Mouse (Mus musculus): Measurements from ENCODE around the gene Rasa2. TPM values are rescaled to one million over a fixed set of nuclear protein-coding genes. Genes with fewer than 3 reads are reported as not detected.

Gene Rasa2
- total RNA-seq, 2 experiments from 2014 or later = 40.5 to 43.9 TPM

DNA sequence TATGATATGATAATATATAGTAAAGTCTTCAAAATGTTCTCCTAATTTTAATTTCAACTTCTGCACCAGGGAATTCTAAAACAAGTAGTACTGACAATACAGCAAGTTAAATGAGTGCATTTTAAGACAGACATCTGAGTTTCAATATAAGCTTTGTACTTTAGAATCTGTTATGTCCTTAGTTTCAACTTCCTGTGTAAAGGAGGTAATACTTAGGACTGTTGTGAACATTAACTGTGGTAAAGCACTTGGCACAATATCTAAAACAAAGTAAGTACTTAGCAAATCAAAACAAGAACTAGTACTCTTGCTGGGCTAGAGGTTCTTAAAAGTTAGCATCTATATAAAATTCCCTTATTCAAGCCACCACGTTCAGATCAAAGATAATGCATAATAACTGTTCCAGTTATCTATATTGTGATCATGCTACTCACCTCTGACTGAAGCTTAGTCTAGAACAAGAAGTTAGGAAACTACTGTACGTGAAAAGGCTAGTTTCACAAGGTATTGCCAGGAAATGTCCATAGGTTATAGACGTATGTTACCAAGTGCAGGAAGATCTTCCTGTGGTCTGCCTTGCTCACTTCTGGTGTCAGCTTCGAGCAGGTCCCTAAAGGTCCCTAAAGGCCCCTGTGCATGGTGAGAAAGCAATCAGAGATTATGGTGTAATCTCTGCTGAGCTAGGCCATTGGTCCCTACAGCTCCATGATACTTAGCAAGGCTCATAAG is 12.8 kb downstream of the Rasa2 start:
- intact Hi-C loops (cut with DNase I) = no loop called here
- no peak overlapping the region for H3K4me3 ChIP-seq
- no peak for TF ChIP-seq CTCF (IDR thresholded peaks at IDR 0.05)
- no peak for DNase-seq (ENCODE audit: extremely low spot score in 1 of 2, low spot score in 2 of 2)
- H3K27ac ChIP-seq = no peak overlapping the region

DNA sequence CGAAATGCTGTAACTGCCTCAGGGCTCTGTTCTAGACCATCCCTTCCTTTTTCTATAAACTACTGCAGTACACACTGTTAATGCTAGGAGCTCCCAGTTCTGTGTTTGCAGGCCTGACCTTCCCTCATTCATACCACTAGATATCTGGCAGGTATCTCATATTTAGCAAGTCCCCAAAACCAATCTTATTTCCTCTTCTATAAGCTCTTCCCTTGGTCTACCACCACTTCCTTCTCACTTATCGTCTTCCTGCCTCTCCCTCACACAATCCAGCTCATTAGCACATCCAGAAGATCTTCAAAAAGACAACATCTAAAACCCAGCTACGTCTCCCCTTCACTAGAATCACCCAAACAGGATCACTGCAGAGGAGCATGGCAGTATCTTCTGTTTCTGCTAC is 19.1 kb downstream of the Rasa2 start:
- H3K27ac ChIP-seq = no peak overlapping the region
- no peak overlapping the region for H3K4me3 ChIP-seq
- DNase-seq (ENCODE audit: extremely low spot score in 1 of 2, low spot score in 2 of 2) = no peak
- intact Hi-C loops (cut with DNase I) = no loop called here
- no peak for TF ChIP-seq CTCF (IDR thresholded peaks at IDR 0.05)

DNA sequence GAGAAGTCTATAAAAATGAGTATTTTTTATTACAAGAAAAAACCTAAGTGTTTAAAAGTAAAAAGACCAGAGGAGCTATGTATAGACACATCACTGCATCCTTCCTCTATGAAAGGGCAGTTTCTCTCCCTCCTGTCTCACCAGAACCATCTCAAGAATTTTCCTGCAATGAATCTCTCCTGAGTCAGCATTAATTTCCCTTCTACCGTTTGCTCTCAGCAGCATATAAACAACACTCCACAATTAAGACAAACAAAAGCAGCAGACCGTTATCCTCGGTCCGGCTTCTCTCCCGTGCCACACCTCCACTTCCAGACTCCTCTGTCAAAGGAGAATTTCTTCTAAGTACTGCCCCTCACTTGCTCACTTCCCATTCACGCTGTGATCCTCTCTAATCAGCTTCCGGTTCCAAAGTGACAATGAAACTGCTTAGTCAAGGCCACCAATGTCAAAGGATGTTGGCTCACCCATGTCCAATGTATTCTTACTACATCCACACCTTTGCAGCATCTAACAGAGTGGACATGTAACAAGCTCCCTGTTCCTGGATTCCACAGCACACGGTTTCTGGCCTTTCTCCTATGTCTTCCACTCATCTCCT is 19.6 kb downstream of the Rasa2 start:
- no peak overlapping the region for H3K4me3 ChIP-seq
- intact Hi-C loops (cut with DNase I) = no loop called here
- no peak for TF ChIP-seq CTCF (IDR thresholded peaks at IDR 0.05)
- H3K27ac ChIP-seq = no peak overlapping the region
- DNase-seq (ENCODE audit: extremely low spot score in 1 of 2, low spot score in 2 of 2) = no peak

DNA sequence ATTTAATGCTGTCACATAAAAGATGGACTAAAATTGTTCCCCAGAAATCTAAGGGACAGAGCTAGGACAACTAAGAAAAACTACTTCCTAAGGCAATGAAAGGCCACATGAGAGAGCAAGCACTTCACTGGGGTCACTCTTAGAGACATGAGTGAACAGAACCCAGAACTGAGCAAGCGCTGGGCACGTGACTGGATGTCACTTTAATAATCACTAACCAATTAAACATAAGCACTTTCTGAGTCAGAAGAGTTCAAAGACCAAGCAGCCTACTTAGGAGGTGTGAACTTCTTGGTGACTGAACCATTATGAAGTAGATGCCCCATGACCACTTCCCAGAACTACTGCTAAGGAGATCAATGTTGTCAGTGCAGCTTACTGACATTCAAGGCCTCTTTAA is 20.6 kb downstream of the Rasa2 start:
- no peak for TF ChIP-seq CTCF (IDR thresholded peaks at IDR 0.05)
- DNase-seq (ENCODE audit: extremely low spot score in 1 of 2, low spot score in 2 of 2) = no peak
- H3K27ac ChIP-seq = no peak overlapping the region
- intact Hi-C loops (cut with DNase I) = no loop called here
- no peak overlapping the region for H3K4me3 ChIP-seq

DNA sequence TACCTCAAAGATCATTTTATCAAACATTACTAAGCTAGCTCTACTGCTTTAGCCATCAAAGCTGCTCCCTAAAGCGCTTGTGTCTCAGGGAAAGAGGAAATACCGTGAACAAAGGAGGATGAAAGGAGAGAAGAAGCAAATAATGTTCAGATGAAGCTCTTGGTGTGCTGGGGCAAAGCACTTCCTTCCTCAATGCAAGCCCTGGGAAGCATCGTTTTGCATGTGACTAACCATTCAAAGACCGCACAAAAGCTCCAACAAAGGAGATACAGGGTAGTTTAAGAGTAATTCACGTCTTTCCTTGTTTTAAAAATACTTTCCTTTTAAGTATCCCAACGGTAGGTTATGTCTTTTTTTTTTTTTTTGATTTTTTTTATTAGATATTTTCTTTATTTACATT is 28.0 kb downstream of the Rasa2 start:
- no peak overlapping the region for H3K4me3 ChIP-seq
- no peak for TF ChIP-seq CTCF (IDR thresholded peaks at IDR 0.05)
- DNase-seq (ENCODE audit: extremely low spot score in 1 of 2, low spot score in 2 of 2) = no peak
- H3K27ac ChIP-seq = no peak overlapping the region
- intact Hi-C loops (cut with DNase I) = no loop called here

DNA sequence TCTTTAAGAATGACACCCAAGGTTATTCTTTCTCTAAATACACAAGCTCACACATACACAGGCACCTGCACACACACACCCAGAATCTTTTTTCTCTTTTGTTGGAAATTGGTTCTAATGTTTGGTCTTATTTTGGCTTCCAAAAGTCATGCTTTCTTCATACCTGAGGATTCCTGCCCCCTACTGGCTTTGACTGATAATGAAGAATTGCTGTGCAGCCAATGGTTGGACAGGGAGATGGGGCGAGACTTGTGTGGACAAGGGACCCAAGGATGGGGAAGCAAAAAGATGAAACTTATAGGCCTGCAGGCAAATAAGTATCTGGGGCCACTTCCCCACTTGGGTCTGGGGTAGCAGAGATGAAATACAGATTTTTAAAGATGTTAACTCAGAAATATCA is 33.5 kb downstream of the Rasa2 start:
- Histone ChIP-seq H3K27ac (no peak overlapping the region), H3K4me3 (no peak overlapping the region)
- intact Hi-C loops (cut with DNase I) = no loop called here
- DNase-seq (ENCODE audit: extremely low spot score in 1 of 2, low spot score in 2 of 2) = no peak
- TF ChIP-seq CTCF (IDR thresholded peaks at IDR 0.05) = no peak; the same call in 1 of the 2 replicates

DNA sequence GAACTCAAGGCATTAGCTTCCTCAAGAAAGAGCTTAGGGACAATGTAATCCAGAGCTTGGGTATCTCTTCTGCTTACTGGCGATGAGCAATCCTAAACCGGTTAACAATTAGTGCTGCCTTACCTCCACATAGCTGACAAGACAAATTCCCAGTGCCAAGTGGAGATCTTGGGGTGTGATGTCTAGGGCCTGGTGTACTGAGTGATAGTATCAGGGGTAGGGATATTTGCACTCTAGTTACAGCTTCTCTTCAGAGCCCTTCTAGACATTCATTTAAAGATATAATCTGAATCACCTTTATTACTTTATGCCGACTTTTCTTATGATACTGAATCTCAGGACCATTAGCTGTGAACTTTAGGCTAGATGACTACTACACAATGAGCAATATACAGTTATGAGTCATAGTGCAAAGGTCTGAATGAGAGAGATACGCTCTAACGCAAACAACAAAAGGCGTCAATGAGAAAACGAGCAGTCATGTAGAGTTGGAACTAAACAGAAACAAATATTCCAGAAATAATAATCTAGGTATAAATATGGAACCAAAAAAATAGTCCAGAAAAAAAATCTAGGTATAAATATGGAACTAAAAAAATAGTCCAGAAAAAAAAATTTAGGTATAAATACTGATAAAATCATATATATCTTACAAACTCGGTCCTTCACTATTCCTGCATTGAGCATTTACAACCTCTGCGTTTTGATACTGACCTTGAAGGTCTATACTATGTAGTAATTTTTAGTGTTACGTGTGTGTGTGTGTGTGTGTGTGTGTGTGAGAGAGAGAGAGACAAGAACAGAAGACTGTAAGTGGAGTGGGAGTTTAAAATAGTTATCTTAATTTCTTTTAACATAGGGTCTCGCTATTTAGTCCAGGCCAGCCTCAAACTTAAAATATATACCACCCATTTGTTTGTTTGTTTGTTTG is 38.5 kb downstream of the Rasa2 start:
- Histone ChIP-seq H3K4me3 (no peak overlapping the region), H3K27ac (no peak overlapping the region)
- no peak for TF ChIP-seq CTCF (IDR thresholded peaks at IDR 0.05)
- intact Hi-C loops (cut with DNase I) = no loop called here
- no peak for DNase-seq (ENCODE audit: extremely low spot score in 1 of 2, low spot score in 2 of 2)

DNA sequence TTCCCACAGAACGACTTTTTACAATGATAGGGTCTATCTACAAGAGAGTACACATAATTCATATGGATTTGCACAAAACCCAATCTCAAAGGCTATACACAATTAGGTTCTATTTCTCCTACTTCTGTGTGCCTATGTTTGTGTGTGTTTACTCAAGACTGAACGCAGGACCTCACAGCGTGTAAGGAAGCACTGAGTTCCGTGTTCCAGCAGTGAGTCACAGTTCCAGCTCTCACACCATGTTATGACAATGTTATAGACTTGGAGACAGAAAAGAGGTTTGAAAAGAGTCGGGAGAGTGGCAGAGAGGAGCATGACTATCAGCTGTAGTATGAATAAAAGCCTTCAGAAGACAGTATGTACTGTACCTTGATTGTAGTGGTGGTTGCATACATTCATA is 42.1 kb downstream of the Rasa2 start:
- no peak overlapping the region for H3K27ac ChIP-seq
- no peak overlapping the region for H3K4me3 ChIP-seq
- TF ChIP-seq CTCF (IDR thresholded peaks at IDR 0.05) = no peak
- intact Hi-C loops (cut with DNase I) = no loop called here
- no peak for DNase-seq (ENCODE audit: extremely low spot score in 1 of 2, low spot score in 2 of 2)

DNA sequence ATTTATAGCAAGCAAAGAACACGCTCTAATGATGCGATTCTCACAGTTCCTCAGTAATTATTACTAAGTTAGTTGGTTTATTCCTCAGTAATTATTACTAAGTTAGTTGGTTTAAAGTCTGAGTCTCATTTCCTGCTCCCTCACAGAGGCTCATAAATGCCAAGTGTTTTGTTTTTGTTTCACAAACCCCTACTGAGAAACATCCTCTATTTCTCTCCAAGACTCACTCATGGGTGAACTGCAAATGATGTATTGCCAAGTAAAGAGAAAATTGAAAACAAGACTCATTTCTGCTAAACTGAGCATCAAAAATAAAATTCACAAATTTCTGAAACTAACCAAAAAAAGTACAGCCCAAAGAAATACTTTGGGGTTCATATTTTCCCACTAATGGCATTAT is 47.9 kb downstream of the Rasa2 start:
- Histone ChIP-seq H3K4me3 (no peak overlapping the region), H3K27ac (no peak overlapping the region)
- no peak for TF ChIP-seq CTCF (IDR thresholded peaks at IDR 0.05)
- no peak for DNase-seq (ENCODE audit: extremely low spot score in 1 of 2, low spot score in 2 of 2)
- intact Hi-C loops (cut with DNase I) = no loop called here

DNA sequence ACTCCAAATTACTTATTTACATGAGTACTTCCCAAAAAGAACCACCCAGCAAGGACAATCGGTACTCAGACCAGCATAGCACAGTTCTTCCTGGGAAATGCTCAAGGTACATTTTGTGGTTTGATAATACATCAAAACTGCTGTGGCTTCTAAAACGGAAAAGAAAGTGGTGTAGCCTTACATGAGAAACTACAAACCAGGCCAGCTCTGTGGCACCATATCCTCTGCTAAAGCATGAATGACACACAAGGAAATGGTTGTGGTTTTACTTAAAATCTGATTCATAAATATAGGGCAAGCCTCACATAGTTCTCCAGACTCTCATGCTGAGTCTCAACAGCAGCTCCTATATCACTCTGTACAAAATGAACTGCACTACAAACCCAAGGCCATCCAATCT is 48.3 kb downstream of the Rasa2 start:
- no peak overlapping the region for H3K4me3 ChIP-seq
- intact Hi-C loops (cut with DNase I) = no loop called here

DNA sequence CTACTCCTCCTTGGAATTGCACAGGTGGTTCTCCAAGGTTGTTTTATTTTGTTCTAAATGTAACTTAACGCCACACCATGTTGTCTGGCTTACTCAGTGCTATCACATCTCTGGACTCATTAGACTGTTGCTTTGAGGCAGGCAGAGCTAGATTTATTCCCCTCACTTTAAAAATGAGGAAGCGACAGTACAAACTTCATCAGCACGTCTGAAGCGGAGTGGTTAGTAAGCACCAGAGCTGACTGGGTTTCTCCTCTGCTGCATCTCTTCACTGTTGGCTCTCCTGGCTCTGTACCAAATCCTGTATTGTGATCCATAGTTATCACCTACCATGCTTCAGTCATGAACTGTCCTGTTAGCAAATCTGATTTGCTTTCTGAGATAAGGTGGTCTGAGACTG is 53.2 kb downstream of the Rasa2 start:
- no peak for DNase-seq (ENCODE audit: extremely low spot score in 1 of 2, low spot score in 2 of 2)
- Histone ChIP-seq H3K4me3 (no peak overlapping the region), H3K27ac (no peak overlapping the region)
- intact Hi-C loops (cut with DNase I) = loop anchor here (5.0 to 10.0 kb wide), 2 partner anchors 219 to 307 kb away; no protein-coding TSS in a partner anchor
- no peak for TF ChIP-seq CTCF (IDR thresholded peaks at IDR 0.05)

More for the DNA sequence above, 48.3 kb downstream of the Rasa2 start:
- no peak overlapping the region for H3K27ac ChIP-seq
- TF ChIP-seq CTCF (IDR thresholded peaks at IDR 0.05) = no peak
- no peak for DNase-seq (ENCODE audit: extremely low spot score in 1 of 2, low spot score in 2 of 2)

DNA sequence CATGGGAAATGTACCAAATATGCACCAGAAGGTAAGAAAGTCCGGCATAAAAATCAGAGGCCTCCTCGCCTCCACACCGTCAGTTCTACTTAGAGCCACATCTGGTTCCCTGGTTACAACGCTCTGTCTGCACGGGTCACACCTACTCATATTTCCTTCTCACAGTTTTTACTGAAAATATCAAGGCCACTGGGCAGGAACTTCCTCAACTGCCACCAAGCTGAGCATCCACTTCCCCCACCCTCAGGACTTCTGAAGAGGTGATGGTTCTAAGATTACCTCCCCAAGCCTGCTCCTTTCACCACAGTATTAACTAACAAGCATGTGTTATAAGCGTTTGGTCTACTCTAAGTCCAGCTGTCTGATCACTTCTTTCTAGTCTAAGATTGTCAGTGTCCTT is 53.7 kb downstream of the Rasa2 start:
- Histone ChIP-seq H3K4me3 (no peak overlapping the region), H3K27ac (no peak overlapping the region)
- TF ChIP-seq CTCF (IDR thresholded peaks at IDR 0.05) = no peak
- intact Hi-C loops (cut with DNase I) = loop anchor here (5.0 to 10.0 kb wide), 2 partner anchors 220 to 307 kb away; no protein-coding TSS in a partner anchor
- no peak for DNase-seq (ENCODE audit: extremely low spot score in 1 of 2, low spot score in 2 of 2)

Measured in left cerebral cortex, adult 2 months (tissue).